Mouse (Mus musculus): ENCODE measurements around the gene Ctnnd2.

The Ctnnd2 gene

DNA sequence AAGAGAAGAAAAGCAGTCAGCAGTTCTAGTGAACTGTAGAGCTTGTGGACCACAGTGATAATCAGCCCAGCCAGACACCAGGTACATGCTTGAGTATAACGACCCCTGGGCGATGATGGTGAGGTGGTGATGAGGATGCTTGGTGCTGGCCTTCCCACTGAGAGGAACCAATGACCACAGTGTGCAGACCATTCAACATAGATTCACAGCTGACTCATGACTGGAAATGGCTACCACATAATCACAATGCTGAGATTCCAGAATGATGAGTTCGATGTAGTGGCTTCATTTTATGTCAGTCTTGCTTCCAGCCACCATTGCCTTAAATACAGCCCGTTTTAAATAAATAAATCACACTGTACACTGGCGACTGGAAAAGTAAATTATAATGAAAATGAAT, 897.9 kb downstream of the Ctnnd2 start:
- DNase-seq (ENCODE audit: low read depth, low spot score) = no peak

Data from retina, postnatal 7 days (tissue).